Mouse (Mus musculus): Measurements from ENCODE around the gene 1700102P08Rik.

Gene 1700102P08Rik

GRCm38 (mm10) chr9:108392676-108393075 lies at the start of gene 1700102P08Rik:
Gene 1700102P08Rik (plus strand): TSS chr9:108392805.
- no peak for DNase-seq

GRCm38 (mm10) chr9:108343331-108343730 lies 49.3 kb upstream of the 1700102P08Rik start:
- no peak for DNase-seq

- no peak for DNase-seq
Measured at GRCm38 (mm10) chr9:108343835-108344234, 48.8 kb upstream of the 1700102P08Rik start.

GRCm38 (mm10) chr9:108344471-108344870 lies 48.1 kb upstream of the 1700102P08Rik start:
- DNase-seq, result no peak

GRCm38 (mm10) chr9:108347024-108347423 lies 45.6 kb upstream of the 1700102P08Rik start:
- no peak for DNase-seq

- peak; percentile 86 for DNase-seq
Measured at GRCm38 (mm10) chr9:108347540-108348289, 44.9 kb upstream of the 1700102P08Rik start, which contains the start of gene Usp4. Gene Usp4 (plus strand): TSS chr9:108347853.

- no peak for DNase-seq
Measured at GRCm38 (mm10) chr9:108348290-108348680, 44.3 kb upstream of the 1700102P08Rik start.

- no peak for DNase-seq
Measured at GRCm38 (mm10) chr9:108349727-108350126, 42.9 kb upstream of the 1700102P08Rik start.

- no peak for DNase-seq
Measured at GRCm38 (mm10) chr9:108378234-108378633, 14.4 kb upstream of the 1700102P08Rik start.

- DNase-seq, result no peak
Measured at GRCm38 (mm10) chr9:108378736-108379135, 13.9 kb upstream of the 1700102P08Rik start.

- DNase-seq, result no peak
Measured at GRCm38 (mm10) chr9:108379294-108379693, 13.3 kb upstream of the 1700102P08Rik start.

GRCm38 (mm10) chr9:108381382-108381781 lies 11.2 kb upstream of the 1700102P08Rik start:
- DNase-seq, result no peak

GRCm38 (mm10) chr9:108385006-108385405 lies 7.6 kb upstream of the 1700102P08Rik start:
- no peak for DNase-seq

GRCm38 (mm10) chr9:108386816-108387215 lies 5.8 kb upstream of the 1700102P08Rik start:
- DNase-seq, result no peak

- DNase-seq, result no peak
Measured at GRCm38 (mm10) chr9:108388601-108389000, 4.0 kb upstream of the 1700102P08Rik start.

- DNase-seq, result no peak
Measured at GRCm38 (mm10) chr9:108389220-108389619, 3.4 kb upstream of the 1700102P08Rik start.

GRCm38 (mm10) chr9:108394191-108394590 lies 1.6 kb downstream of the 1700102P08Rik start:
- DNase-seq, result no peak

GRCm38 (mm10) chr9:108395427-108395826 lies 2.8 kb downstream of the 1700102P08Rik start:
- DNase-seq, result no peak

- peak; percentile 11 for DNase-seq
Measured at GRCm38 (mm10) chr9:108398324-108398723, 5.7 kb downstream of the 1700102P08Rik start.

- DNase-seq, result peak; percentile 20
Measured at GRCm38 (mm10) chr9:108401186-108401960, 8.8 kb downstream of the 1700102P08Rik start.

- no peak for DNase-seq
Measured at GRCm38 (mm10) chr9:108403081-108403480, 10.5 kb downstream of the 1700102P08Rik start.

GRCm38 (mm10) chr9:108404451-108404850 lies 11.8 kb downstream of the 1700102P08Rik start:
- DNase-seq, result no peak

- DNase-seq, result no peak
Measured at GRCm38 (mm10) chr9:108409535-108409934, 16.9 kb downstream of the 1700102P08Rik start.

- DNase-seq, result no peak
Measured at GRCm38 (mm10) chr9:108411381-108411942, 18.9 kb downstream of the 1700102P08Rik start.
